Mouse (Mus musculus) left cerebral cortex, adult 6 months (tissue): Measurements from ENCODE around the gene Olfr561. TPM values are rescaled to one million over a fixed set of nuclear protein-coding genes. Genes with fewer than 3 reads are reported as not detected.

ENCODE experiments used
- long read RNA-seq, 2 experiments: library from polyadenylated mRNA; unstranded; transcript quantifications; one replicate each; pipeline ENCODE4 v2.0.0; 2019 to 2020
- polyA plus RNA-seq: library from polyadenylated mRNA; unstranded; fragments of <200 nt; fragmentation: Nextera tagmentation; gene quantifications from 2 replicates; pipeline ENCODE4 v1.2.3, GENCODE M21; 2021

Olfr561 gene
- polyA plus RNA-seq = not detected in 2 replicates
- long read RNA-seq, experiment 1 = 0 reads
- long read RNA-seq, experiment 2 = 0 reads

GRCm38 (mm10) chr7:102770921-102771320 lies at the start of gene Olfr561:
Gene Olfr561, plus strand, starts transcription at chr7:102771221.

GRCm38 (mm10) chr7:102727391-102727790 lies 43.6 kb upstream of the Olfr561 start, which contains the start of gene Olfr559:
Gene Olfr559, minus strand, starts transcription at chr7:102727491.

GRCm38 (mm10) chr7:102759266-102759665 lies 11.8 kb upstream of the Olfr561 start, which contains the start of the genes Olfr560 and Olfr78:
Gene Olfr560, minus strand, starts transcription at chr7:102759366.
Gene Olfr78, minus strand, starts transcription at chr7:102759471.

DNA sequence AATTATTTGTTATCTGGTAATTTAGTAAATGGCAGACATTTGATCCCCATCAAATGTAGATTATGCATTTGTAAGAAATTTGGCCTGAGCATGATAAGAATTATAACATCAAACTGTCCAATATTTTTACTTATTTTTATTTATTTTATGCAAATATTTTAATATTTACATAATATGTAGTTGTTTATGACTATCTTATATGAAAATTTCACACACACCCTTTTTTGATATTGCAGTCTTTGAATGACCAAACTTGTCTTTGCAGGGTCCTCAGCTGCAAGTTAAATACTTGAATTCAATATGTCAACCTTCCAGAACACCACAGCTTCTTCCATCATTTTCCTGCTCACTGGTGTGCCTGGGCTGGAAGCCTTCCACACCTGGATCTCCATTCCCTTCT lies 32.2 kb downstream of the Olfr561 start, which contains the start of gene Olfr564:
Olfr564 (plus strand) TSS at position 301 of the 400 bp plus-strand sequence.

Other genes with a start within 250 kb of the Olfr561 start
- not detected in 2 replicates for gene Olfr547, start 236.5 kb upstream of the Olfr561 start, polyA plus RNA-seq
- not detected in 2 replicates for gene Olfr548-ps1, start 230.3 kb upstream of the Olfr561 start, polyA plus RNA-seq
- gene Olfr549, start 221.4 kb upstream of the Olfr561 start, polyA plus RNA-seq = not detected in 2 replicates
- gene Trim21, start 205.7 kb upstream of the Olfr561 start, polyA plus RNA-seq = 0.11 and 0.68 TPM in 2 replicates
- gene Olfr550, start 199.8 kb upstream of the Olfr561 start, polyA plus RNA-seq = 0.20 TPM in 1 of 2 replicates, not detected in the other
- gene Olfr551, start 179.3 kb upstream of the Olfr561 start, polyA plus RNA-seq = 0.01 TPM in 1 of 2 replicates, not detected in the other
- not detected in 2 replicates for gene Olfr552, start 173.5 kb upstream of the Olfr561 start, polyA plus RNA-seq
- gene Olfr553, start 153.0 kb upstream of the Olfr561 start, polyA plus RNA-seq = not detected in 2 replicates
- not detected in 2 replicates for gene Olfr554, start 132.8 kb upstream of the Olfr561 start, polyA plus RNA-seq
- gene Olfr555, start 112.4 kb upstream of the Olfr561 start, polyA plus RNA-seq = not detected in 2 replicates
- gene Olfr556, start 106.3 kb upstream of the Olfr561 start, polyA plus RNA-seq = not detected in 2 replicates
- gene Trim68, start 83.9 kb upstream of the Olfr561 start, polyA plus RNA-seq = 3.1 TPM in 2 replicates
- not detected in 2 replicates for gene Olfr557, start 75.3 kb upstream of the Olfr561 start, polyA plus RNA-seq
- not detected in 2 replicates for gene Olfr558, start 69.0 kb upstream of the Olfr561 start, polyA plus RNA-seq
- gene Olfr33, start 52.2 kb upstream of the Olfr561 start, polyA plus RNA-seq = not detected in 2 replicates
- not detected in 2 replicates for gene Olfr559, start 43.7 kb upstream of the Olfr561 start, polyA plus RNA-seq
- gene Olfr560, start 11.9 kb upstream of the Olfr561 start, polyA plus RNA-seq = not detected in 2 replicates
- 0.33 and 0.41 TPM in 2 replicates for gene Olfr78, start 11.8 kb upstream of the Olfr561 start, polyA plus RNA-seq
- not detected in 2 replicates for gene Olfr564, start 32.3 kb downstream of the Olfr561 start, polyA plus RNA-seq
- not detected in 2 replicates for gene Olfr566, start 87.5 kb downstream of the Olfr561 start, polyA plus RNA-seq
- not detected in 2 replicates for gene Olfr568, start 105.9 kb downstream of the Olfr561 start, polyA plus RNA-seq
- gene Olfr569, start 119.7 kb downstream of the Olfr561 start, polyA plus RNA-seq = not detected in 2 replicates
- not detected in 2 replicates for gene Olfr570, start 123.4 kb downstream of the Olfr561 start, polyA plus RNA-seq
- not detected in 2 replicates for gene Olfr571, start 146.3 kb downstream of the Olfr561 start, polyA plus RNA-seq
- not detected in 2 replicates for gene Olfr572, start 153.2 kb downstream of the Olfr561 start, polyA plus RNA-seq
- not detected in 2 replicates for gene Olfr573-ps1, start 171.4 kb downstream of the Olfr561 start, polyA plus RNA-seq
- gene Olfr574, start 177.2 kb downstream of the Olfr561 start, polyA plus RNA-seq = not detected in 2 replicates
- gene Olfr575, start 187.6 kb downstream of the Olfr561 start, polyA plus RNA-seq = 0.11 TPM in 1 of 2 replicates, not detected in the other
- gene Olfr576, start 191.4 kb downstream of the Olfr561 start, polyA plus RNA-seq = not detected in 2 replicates
- not detected in 2 replicates for gene Olfr577, start 204.7 kb downstream of the Olfr561 start, polyA plus RNA-seq
- not detected in 2 replicates for gene Olfr578, start 218.1 kb downstream of the Olfr561 start, polyA plus RNA-seq